Mouse (Mus musculus): ENCODE data around the gene 1500011B03Rik.
A peak's percentile ranks its signal among the peaks of the same experiment; 100 is the strongest.

The 1500011B03Rik gene

GRCm38 (mm10) chr5:114809181-114809756 is 14.0 kb downstream of the 1500011B03Rik start:
- DNase-seq (ENCODE audit: low spot score in 2 of 2), result no peak

GRCm38 (mm10) chr5:114808385-114808784 is 14.9 kb downstream of the 1500011B03Rik start:
- DNase-seq (ENCODE audit: low spot score in 2 of 2), result no peak

- no peak for DNase-seq (ENCODE audit: low spot score in 2 of 2)
Observed at GRCm38 (mm10) chr5:114807893-114808292, 15.4 kb downstream of the 1500011B03Rik start.

- DNase-seq (ENCODE audit: low spot score in 2 of 2), result no peak
Observed at GRCm38 (mm10) chr5:114807468-114807867, 15.8 kb downstream of the 1500011B03Rik start.

- DNase-seq (ENCODE audit: low spot score in 2 of 2), result no peak
Observed at GRCm38 (mm10) chr5:114807063-114807462, 16.2 kb downstream of the 1500011B03Rik start.

GRCm38 (mm10) chr5:114806636-114807035 is 16.6 kb downstream of the 1500011B03Rik start:
- no peak for DNase-seq (ENCODE audit: low spot score in 2 of 2)

- DNase-seq (ENCODE audit: low spot score in 2 of 2), result no peak
Observed at GRCm38 (mm10) chr5:114805436-114806350, 17.6 kb downstream of the 1500011B03Rik start.

- peak; percentile 50 to 59 for DNase-seq (ENCODE audit: low spot score in 2 of 2)
Observed at GRCm38 (mm10) chr5:114804958-114805357, 18.3 kb downstream of the 1500011B03Rik start.

GRCm38 (mm10) chr5:114804335-114804734 is 18.9 kb downstream of the 1500011B03Rik start:
- DNase-seq (ENCODE audit: low spot score in 2 of 2), result no peak

- no peak for DNase-seq (ENCODE audit: low spot score in 2 of 2)
Observed at GRCm38 (mm10) chr5:114803231-114803630, 20.0 kb downstream of the 1500011B03Rik start.

- no peak for DNase-seq (ENCODE audit: low spot score in 2 of 2)
Observed at GRCm38 (mm10) chr5:114801841-114802240, 21.4 kb downstream of the 1500011B03Rik start.

GRCm38 (mm10) chr5:114801049-114801448 is 22.2 kb downstream of the 1500011B03Rik start:
- DNase-seq (ENCODE audit: low spot score in 2 of 2), result no peak

GRCm38 (mm10) chr5:114799848-114800247 is 23.4 kb downstream of the 1500011B03Rik start:
- DNase-seq (ENCODE audit: low spot score in 2 of 2), result no peak

- no peak for DNase-seq (ENCODE audit: low spot score in 2 of 2)
Observed at GRCm38 (mm10) chr5:114797253-114797652, 26.0 kb downstream of the 1500011B03Rik start.

GRCm38 (mm10) chr5:114796299-114797012 is 26.8 kb downstream of the 1500011B03Rik start:
- DNase-seq (ENCODE audit: low spot score in 2 of 2), result no peak

GRCm38 (mm10) chr5:114795653-114796052 is 27.6 kb downstream of the 1500011B03Rik start:
- DNase-seq (ENCODE audit: low spot score in 2 of 2), result no peak

GRCm38 (mm10) chr5:114795231-114795630 is 28.0 kb downstream of the 1500011B03Rik start:
- no peak for DNase-seq (ENCODE audit: low spot score in 2 of 2)

GRCm38 (mm10) chr5:114794609-114795008 is 28.7 kb downstream of the 1500011B03Rik start:
- DNase-seq (ENCODE audit: low spot score in 2 of 2), result no peak

- DNase-seq (ENCODE audit: low spot score in 2 of 2), result no peak
Observed at GRCm38 (mm10) chr5:114793317-114793716, 30.0 kb downstream of the 1500011B03Rik start.

GRCm38 (mm10) chr5:114785196-114785595 is 38.1 kb downstream of the 1500011B03Rik start:
- no peak for DNase-seq (ENCODE audit: low spot score in 2 of 2)

- no peak for DNase-seq (ENCODE audit: low spot score in 2 of 2)
Observed at GRCm38 (mm10) chr5:114784622-114785165, 38.6 kb downstream of the 1500011B03Rik start.

Measured in right cerebral cortex, postnatal 36 days (tissue).